Mouse (Mus musculus) kidney, adult 2 months (tissue): Measurements from ENCODE around the gene Rapgef3.

Experiments used
- CTCF ChIP-seq: fragments of 200-500 bp; conservative IDR thresholded peaks from 2 replicates; pipeline ENCODE4 v1.5.1; 2011; ENCODE audit warnings: low read depth, mild to moderate bottlenecking, control low read depth, low read length, moderate library complexity, mixed read lengths; ENCODE audit not compliant: insufficient read depth, insufficient read length
- POLR2A ChIP-seq: fragments of 200-500 bp; IDR thresholded peaks from one replicate; pipeline ENCODE4 v1.6.1; 2011; ENCODE audit warnings: low read depth, low read length, control low read depth

DNA sequence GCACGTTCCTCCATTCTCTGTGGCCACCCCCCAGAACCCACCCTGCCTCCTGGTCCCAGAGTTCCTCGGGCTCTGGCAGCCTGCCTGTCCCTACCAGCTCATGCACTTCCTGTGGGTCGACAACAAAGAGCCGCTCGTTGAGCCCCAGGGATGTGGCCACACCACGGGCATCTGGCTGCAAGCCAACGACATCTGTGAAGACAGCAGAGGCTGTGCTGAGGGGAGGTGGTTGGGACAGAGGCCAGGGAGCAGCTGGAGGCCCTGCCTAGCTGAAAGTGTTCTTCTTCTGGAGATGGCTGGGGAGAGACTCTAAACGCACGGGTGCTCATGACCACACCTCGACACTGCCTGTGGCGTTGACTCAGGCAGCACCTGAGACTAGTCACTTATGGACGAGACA, 17.1 kb downstream of the Rapgef3 start:
- TF ChIP-seq CTCF (no peak), POLR2A (no peak)
